Mouse (Mus musculus) frontal cortex, postnatal 14 days (tissue): ENCODE measurements at regions not wholly inside any gene's neighbourhood (a gene's known extent, or its start where the extent isn't known, plus 50 kb on each side); places are given as distances from the start of the nearest gene placed in this dataset.

Source experiments
- DNase-seq, 2 experiments: peaks; one replicate each; pipeline ENCODE4 v3.0.0; 2022; ENCODE audit warnings: low spot score in 2 of 2

GRCm38 (mm10) chr14:100792094-100792493 lies 408.0 kb downstream of the Prr30 start:
- no peak for DNase-seq

DNA sequence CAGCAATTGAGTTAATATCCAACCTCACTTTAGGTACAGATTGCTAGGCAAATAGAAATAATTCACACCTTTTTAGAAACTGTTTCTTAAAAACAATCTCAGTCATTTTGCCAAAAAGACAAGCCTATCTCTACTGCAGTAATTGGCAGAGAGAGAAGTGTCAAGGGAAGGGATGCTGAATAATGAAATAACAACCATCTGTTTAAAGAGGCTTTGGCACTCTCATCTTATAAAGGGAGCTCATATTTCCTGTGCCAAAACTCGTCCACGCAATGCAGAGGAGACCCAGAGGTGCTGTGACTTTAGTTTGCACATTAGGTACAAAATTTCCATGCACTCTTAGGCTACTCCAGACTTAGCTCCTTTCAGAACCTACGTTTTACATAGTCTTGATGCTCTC lies 418.2 kb downstream of the Prr30 start:
- no peak for DNase-seq

DNA sequence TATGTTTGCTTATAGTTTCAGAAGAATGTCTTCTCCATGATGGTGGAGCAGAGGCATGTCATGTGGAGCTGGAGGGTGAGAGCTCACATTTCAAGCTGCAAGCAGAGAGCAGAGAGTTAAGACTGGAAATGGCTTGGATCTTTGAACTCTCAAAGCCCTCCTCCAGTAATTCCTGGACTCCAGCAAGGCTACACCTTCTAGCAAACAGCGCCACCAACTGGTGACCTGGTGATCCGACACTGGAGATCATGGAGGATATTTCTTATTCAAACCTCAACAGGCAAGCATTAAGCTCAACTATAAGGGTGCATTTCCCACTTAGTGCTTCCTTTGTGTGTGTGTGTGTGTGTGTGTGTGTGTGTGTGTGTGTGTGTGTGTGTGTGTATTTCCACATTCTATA lies 446.2 kb downstream of the Prr30 start:
- no peak for DNase-seq

GRCm38 (mm10) chr14:100752746-100753145 lies 447.4 kb downstream of the Prr30 start:
- no peak for DNase-seq

DNA sequence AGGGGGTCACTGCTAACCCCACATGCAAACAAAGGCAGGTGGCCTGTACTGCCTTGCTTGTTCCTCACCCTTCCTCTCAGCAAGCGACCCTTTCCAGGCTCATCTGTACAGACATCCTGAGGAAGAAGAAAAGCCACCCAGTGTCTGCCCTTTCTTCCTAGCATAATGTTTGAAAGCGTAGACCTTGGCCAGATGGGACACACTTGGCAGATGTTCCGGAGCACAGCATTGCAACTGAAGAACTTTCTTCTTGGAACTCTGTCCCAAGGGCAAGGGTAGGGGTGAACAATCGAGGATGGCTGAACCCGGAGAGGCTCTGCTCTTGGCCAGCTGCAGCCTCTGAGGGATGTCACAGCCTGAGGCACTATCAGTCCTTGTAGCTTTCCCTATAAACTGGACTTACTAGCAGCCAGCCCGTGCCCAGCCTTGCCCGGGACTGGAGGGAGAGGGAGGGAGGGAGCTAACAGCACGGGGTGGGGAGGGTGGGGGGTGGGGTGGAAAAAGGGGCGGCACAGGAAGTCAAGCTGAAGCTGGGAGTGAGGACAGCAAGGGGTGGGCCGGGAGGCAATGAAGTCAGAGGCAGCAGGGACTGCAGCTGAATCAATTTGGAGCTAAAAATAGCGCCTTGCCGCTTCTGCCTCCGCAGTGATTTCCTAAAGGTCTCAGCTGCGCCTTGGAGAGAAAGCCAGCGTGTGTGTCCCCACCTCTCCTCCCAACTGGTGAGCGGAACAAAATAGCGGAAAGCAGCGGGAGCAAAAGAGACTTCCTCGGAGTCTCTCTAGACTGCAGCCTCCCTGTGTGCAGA lies 450.2 kb downstream of the Prr30 start:
- peak; percentile 56 to 71 for DNase-seq

DNA sequence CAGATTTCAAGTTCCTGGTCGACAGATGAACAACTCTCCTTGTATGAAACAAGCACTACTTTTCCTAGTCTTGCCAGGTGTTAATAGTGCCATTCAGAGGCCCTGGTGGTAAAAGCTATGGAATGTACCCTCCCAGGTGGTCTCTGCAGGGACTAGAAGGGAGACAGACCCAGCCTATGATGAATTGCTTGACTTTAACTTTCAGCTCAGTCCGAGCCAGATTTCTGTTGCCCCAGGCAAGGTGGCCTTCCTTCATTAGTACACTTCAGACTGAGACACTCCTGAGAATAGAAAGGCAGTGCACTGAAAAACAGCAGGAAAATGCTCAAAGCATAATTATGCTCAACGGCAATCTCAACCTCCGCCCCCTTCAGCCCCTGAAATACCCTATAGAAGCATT lies 450.8 kb upstream of the Klf12 start:
- no peak for DNase-seq

- no peak for DNase-seq
Measured at GRCm38 (mm10) chr14:100728433-100728832, 444.0 kb upstream of the Klf12 start.

DNA sequence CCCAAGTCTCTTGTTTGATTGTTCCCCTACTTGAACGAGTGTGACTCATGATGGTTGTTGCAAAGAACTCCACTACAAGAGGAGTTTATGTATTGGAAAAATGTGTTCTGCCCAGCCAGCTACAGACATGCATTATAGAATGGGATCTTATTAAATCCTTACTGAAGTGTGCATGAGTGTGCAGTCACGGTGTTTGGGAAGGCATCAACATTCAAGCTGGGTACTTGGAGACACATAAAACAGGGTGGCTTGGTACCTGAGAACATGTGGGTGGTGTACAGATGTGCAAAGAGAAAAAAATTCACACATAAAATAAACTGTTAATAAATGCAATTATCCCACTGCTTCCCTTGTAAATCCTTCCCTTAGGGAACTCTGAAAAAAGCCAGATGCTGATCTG lies 443.2 kb upstream of the Klf12 start:
- no peak for DNase-seq

DNA sequence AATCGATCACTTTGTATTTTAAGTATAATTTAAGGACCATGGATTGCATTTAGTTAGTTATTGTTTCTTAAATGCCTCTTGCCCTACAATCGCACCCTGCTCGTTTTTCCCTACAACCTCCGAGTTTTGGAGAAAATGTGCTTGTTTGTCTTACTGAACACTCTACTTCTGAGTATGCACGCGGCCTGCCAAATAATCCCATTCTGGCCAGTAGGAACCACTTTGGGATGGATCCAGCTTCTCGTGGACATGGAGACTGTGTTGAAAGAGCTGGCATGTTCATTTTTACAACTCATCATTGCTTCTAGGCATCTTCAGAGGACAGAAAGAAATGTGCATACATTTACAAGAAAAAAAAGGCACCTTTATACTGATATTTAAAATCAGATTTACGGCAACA lies 440.5 kb upstream of the Klf12 start:
- no peak for DNase-seq

GRCm38 (mm10) chr14:100720667-100721066 lies 436.2 kb upstream of the Klf12 start:
- DNase-seq: no peak

- no peak for DNase-seq
Measured at GRCm38 (mm10) chr14:100714952-100715351, 430.5 kb upstream of the Klf12 start.

GRCm38 (mm10) chr14:100713999-100714471 lies 429.6 kb upstream of the Klf12 start:
- DNase-seq: no peak

- no peak for DNase-seq
Measured at GRCm38 (mm10) chr14:100713592-100713991, 429.1 kb upstream of the Klf12 start.

DNA sequence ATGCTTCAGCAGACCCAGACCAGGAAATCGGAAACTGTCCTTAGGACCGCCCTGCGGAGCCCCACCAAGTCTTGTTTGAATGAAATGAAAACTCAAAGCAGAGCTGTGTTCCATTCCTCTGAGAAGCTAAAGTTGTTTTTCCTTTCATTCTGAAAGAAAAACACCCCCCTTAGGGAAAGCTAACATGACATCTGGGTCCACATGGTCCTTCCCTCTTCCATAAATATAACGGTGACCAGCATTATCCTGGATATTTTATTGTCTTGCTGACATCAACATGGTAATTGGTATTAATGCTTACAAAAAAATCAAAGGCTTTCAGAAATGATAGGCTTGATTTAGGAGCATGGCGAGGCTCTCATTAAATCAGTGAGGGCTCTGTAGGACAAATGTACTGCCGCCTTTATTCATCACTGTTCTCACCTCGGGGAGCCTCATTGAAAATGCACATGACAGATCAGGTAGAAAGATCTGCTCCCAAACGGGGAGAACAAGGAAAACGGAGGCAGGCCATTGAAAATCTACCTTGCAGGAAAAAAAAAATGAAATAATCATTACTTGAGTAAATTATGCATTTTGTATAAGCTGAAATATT lies 381.0 kb upstream of the Klf12 start:
- DNase-seq: no peak

DNA sequence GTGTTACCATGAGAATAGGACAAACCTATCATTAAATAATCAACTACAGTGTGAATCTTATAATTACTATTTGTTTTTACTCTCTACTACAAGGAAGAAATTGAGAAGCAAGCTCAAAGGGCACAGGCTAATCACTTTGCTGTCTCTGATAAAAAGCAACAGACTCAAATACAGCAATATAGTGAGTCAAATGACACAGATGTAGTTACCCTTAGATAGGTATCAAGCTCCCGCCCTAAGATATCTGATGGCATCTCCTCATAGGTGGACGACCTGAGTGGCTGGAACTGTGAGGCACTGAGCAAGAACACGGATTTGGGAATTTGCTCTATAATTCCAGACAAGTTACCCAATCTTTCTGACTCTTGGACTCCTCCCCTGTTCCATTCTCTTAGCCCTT lies 379.7 kb upstream of the Klf12 start:
- DNase-seq: no peak

DNA sequence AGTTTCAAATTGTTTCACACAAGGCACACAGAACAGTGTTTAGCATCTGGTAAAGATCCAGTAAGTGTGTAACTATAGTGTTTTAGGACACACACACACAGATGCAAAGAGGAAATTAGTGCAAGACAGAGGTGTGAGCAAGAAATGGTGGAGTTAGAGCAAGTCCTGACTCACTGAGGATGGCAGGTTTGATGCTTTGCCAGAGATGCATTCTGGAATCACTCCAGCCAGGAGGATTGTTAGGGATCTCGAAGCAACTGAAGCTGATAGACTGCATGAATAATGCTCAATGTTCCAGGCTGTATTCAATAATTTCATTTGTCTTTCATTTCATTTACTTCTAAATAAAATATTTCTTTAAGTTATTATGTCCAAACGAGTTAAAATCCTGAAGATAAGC lies 357.6 kb upstream of the Klf12 start:
- no peak for DNase-seq

- no peak for DNase-seq
Measured at GRCm38 (mm10) chr14:100634521-100634920, 350.0 kb upstream of the Klf12 start.

GRCm38 (mm10) chr14:100631676-100632075 lies 347.2 kb upstream of the Klf12 start:
- no peak for DNase-seq

DNA sequence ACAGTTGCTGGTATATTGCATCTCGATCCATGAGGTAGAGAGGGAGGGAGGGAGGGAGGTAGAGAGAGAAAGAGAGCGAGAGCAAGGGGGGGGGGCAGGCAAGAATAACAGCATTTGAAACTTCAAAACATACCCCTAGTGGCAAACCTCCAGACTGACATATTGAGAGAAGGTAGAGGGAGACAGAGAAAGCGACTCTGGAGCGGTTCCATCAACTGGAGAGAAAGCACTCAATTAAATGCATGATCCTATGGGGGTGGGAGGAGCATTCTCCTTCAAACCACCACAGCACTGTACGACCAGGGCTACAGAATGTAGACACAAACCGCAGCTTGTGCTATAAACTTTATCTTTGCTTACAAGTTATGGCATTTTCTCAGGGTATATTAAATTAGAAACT lies 345.7 kb upstream of the Klf12 start:
- DNase-seq: no peak

- no peak for DNase-seq
Measured at GRCm38 (mm10) chr14:100627523-100627922, 343.0 kb upstream of the Klf12 start.

DNA sequence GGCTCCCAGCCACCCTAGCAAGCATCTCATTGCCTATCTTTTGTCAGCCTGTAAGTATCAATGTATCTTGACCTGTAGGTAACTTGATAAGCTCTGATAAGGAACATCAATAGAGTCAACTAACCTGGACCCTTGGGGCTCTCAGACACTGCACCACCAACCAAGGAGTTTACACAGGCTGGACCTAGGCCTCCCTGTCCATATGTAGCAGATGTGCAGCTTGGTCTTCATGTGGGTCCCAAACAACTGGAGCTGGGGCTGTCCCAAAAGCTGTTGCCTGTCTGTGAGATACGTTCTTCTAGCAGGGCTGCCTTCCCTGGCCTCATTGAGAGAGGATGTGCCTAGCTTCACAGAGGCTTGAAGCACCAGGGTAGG lies 335.2 kb upstream of the Klf12 start:
- no peak for DNase-seq

DNA sequence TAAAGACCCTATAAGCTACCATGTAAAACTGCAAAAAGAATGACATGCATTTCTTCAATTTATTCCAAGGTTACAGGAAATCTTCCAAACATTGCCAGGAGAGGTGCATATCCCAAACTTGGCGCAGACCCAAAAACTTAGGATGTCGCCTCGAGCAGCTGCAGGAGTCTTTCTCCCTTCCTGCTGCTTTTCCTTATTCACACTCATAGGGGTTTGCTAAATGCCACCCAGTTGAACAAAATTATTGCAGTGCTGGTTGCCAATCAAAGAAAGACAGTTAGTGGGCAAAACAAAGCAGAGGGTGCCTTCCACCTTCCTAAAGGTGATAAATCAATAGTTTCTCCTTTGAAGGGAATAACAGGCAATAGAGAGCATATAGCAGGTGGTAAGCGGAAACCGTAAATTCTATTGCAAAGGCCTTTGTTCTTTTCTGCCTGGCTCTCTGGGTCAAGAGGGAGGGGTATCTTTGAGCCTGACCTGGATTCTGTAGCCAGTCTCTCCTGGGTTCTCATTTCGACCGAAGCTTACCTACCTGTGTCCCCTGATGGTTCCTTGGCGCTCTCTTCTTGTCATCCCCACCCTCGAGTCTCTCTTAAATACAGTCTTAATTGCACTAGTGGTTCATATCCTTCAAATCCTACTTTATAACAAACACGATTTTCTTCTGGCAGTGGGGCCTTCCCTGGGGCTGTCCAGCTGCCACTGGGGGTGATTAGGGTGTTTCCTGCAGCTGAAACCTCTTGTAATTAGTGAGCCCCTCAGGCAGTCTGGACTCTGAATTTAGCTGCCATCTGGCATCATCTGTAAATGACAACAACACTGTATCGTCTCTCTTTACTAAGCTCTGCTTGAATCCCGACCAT lies 334.5 kb upstream of the Klf12 start:
- no peak for DNase-seq
